Mouse (Mus musculus) G1E (cell line): ENCODE measurements around the gene Trrap.

ENCODE experiments used
- CTCF ChIP-seq: IDR thresholded peaks from 2 replicates; pipeline ENCODE4 v1.5.1; 2012; ENCODE audit warnings: low read depth, low read length, inconsistent platforms, mixed read lengths
- GATA2 ChIP-seq: IDR thresholded peaks from 2 replicates; pipeline ENCODE4 v1.6.1; 2012; ENCODE audit warnings: low read depth, low read length, inconsistent platforms, borderline replicate concordance

GRCm38 (mm10) chr5:144904356-144905134 lies 137.0 kb downstream of the Trrap start:
- TF ChIP-seq CTCF (no peak), GATA2 (no peak)
